Mouse (Mus musculus): ENCODE measurements around the gene Serpina16.

GRCm38 (mm10) chr12:103710405-103710804 is 34.5 kb upstream of the Serpina16 start:
- TF ChIP-seq CTCF (IDR thresholded peaks at IDR 0.05; ENCODE audit: extremely low read depth, insufficient read depth, low read length) (peak; percentile 48; the same call in 1 of the 2 replicates), POLR2A (IDR thresholded peaks at IDR 0.05; ENCODE audit: extremely low read depth, insufficient read depth, low read length) (no peak)
